Mouse (Mus musculus) MEL (cell line): ENCODE data around the gene 1700001C19Rik. TPM values are rescaled to one million over a fixed set of nuclear protein-coding genes. Genes with fewer than 3 reads are reported as not detected.

Source experiments
- DNase-seq: peaks from one replicate; pipeline ENCODE4 v3.0.0; 2011; ENCODE audit warnings: low read depth, low spot score
- H3K27ac ChIP-seq: 2 replicates; pipeline ENCODE4 v1.5.1; 2012; ENCODE audit warnings: low read depth, mild to moderate bottlenecking, control low read depth, low read length, moderate library complexity; ENCODE audit not compliant: control insufficient read depth
- H3K27me3 ChIP-seq, 2 experiments: fragments of 150-350 bp in 1 of 2; sonication (generic) in 1 of 2; 2 replicates each; pipeline ENCODE4 v1.6.1; 2012; ENCODE audit warnings: low read length in 2 of 2, mild to moderate bottlenecking in 2 of 2, improper control_type of control experiment in 1 of 2, moderate library complexity in 1 of 2; ENCODE audit not compliant: insufficient read depth in 2 of 2, control insufficient read depth in 1 of 2
- H3K36me3 ChIP-seq, 2 experiments: 2 replicates each; pipeline ENCODE4 v1.6.1; 2012 to 2014; ENCODE audit warnings: low read length in 2 of 2, improper control_type of control experiment in 1 of 2, inconsistent platforms in 1 of 2, mild to moderate bottlenecking in 1 of 2; ENCODE audit not compliant: insufficient read depth in 2 of 2, control insufficient read depth in 1 of 2
- H3K4me1 ChIP-seq, 2 experiments: fragments of 150-350 bp in 1 of 2; sonication (generic) in 1 of 2; 2 replicates each; pipeline ENCODE4 v1.6.1; 2012; ENCODE audit warnings: low read length in 2 of 2, improper control_type of control experiment in 1 of 2, mild to moderate bottlenecking in 1 of 2; ENCODE audit not compliant: insufficient read depth in 2 of 2, control insufficient read depth in 1 of 2
- H3K4me3 ChIP-seq, 2 experiments: fragments of 150-350 bp in 1 of 2; sonication (generic) in 1 of 2; 2 replicates each; pipeline ENCODE4 v1.5.1; 2012; ENCODE audit warnings: low read depth in 2 of 2, low read length in 2 of 2, mild to moderate bottlenecking in 2 of 2, moderate library complexity in 2 of 2, control low read depth in 1 of 2, improper control_type of control experiment in 1 of 2; ENCODE audit not compliant: control insufficient read depth in 1 of 2, insufficient read depth in 1 of 2
- H3K79me2 ChIP-seq: 2 replicates; pipeline ENCODE4 v1.6.1; 2012; ENCODE audit warnings: mild to moderate bottlenecking, low read length, moderate library complexity; ENCODE audit not compliant: control insufficient read depth, poor library complexity, insufficient read depth
- H3K9ac ChIP-seq: 2 replicates; pipeline ENCODE4 v1.6.1; 2012; ENCODE audit warnings: low read depth, mild to moderate bottlenecking, control low read depth, low read length, moderate library complexity; ENCODE audit not compliant: control insufficient read depth, poor library complexity, severe bottlenecking
- H3K9me3 ChIP-seq: fragments of 150-350 bp; sonication (generic); replicated peaks from 2 replicates; pipeline ENCODE4 v1.6.1; 2012; ENCODE audit warnings: mild to moderate bottlenecking, low read length, improper control_type of control experiment, moderate library complexity; ENCODE audit not compliant: insufficient read depth
- CHD1 ChIP-seq: IDR thresholded peaks from 2 replicates; pipeline ENCODE4 v1.6.1; 2012; ENCODE audit warnings: low read depth, mild to moderate bottlenecking, inconsistent platforms, low read length, improper control_type of control experiment
- ELF1 ChIP-seq: IDR thresholded peaks from 2 replicates; pipeline ENCODE4 v1.6.1; 2014; ENCODE audit warnings: low read depth, mild to moderate bottlenecking, inconsistent platforms, low read length, improper control_type of control experiment, moderate library complexity
- EP300 ChIP-seq, 2 experiments: IDR thresholded peaks; 2 replicates each; pipeline ENCODE4 v1.6.1; 2011; ENCODE audit warnings: improper control_type of control experiment in 2 of 2, low read length in 2 of 2, low read depth in 1 of 2, mild to moderate bottlenecking in 1 of 2
- ETS1 ChIP-seq: IDR thresholded peaks from 2 replicates; pipeline ENCODE4 v1.6.1; 2012; ENCODE audit warnings: low read depth, mild to moderate bottlenecking, inconsistent platforms, low read length, improper control_type of control experiment, moderate library complexity
- HCFC1 ChIP-seq: IDR thresholded peaks from 2 replicates; pipeline ENCODE4 v1.6.1; 2012; ENCODE audit warnings: low read depth, mild to moderate bottlenecking, inconsistent platforms, low read length, improper control_type of control experiment, moderate library complexity
- JUND ChIP-seq: IDR thresholded peaks from 2 replicates; pipeline ENCODE4 v1.6.1; 2011; ENCODE audit warnings: low read depth, mild to moderate bottlenecking, improper control_type of control experiment, low read length
- KAT2A ChIP-seq: conservative IDR thresholded peaks from 2 replicates; pipeline ENCODE4 v1.6.1; 2012; ENCODE audit warnings: low read depth, low read length, improper control_type of control experiment, inconsistent platforms
- MAFK ChIP-seq: IDR thresholded peaks from 2 replicates; pipeline ENCODE4 v1.6.1; 2011; ENCODE audit warnings: low read depth, mild to moderate bottlenecking, low read length, improper control_type of control experiment, borderline replicate concordance
- MAX ChIP-seq: IDR thresholded peaks from 2 replicates; pipeline ENCODE4 v1.6.1; 2011; ENCODE audit warnings: low read length, improper control_type of control experiment
- MAZ ChIP-seq: IDR thresholded peaks from 2 replicates; pipeline ENCODE4 v1.6.1; 2012; ENCODE audit warnings: low read depth, mild to moderate bottlenecking, inconsistent platforms, low read length, improper control_type of control experiment
- MEF2A ChIP-seq: IDR thresholded peaks from 2 replicates; pipeline ENCODE4 v1.6.1; 2014; ENCODE audit warnings: low read depth, mild to moderate bottlenecking, inconsistent platforms, low read length, improper control_type of control experiment; ENCODE audit not compliant: poor library complexity, insufficient replicate concordance, severe bottlenecking; ENCODE audit errors: extremely low read depth
- MXI1 ChIP-seq: IDR thresholded peaks from 2 replicates; pipeline ENCODE4 v1.6.1; 2011; ENCODE audit warnings: mild to moderate bottlenecking, low read depth, low read length, improper control_type of control experiment
- MYC ChIP-seq: IDR thresholded peaks from 2 replicates; pipeline ENCODE4 v1.6.1; 2011; ENCODE audit warnings: low read depth, mild to moderate bottlenecking, low read length, improper control_type of control experiment, moderate library complexity
- NELFE ChIP-seq: IDR thresholded peaks from 2 replicates; pipeline ENCODE4 v1.6.1; 2011; ENCODE audit warnings: low read depth, low read length, improper control_type of control experiment
- POLR2A ChIP-seq, 2 experiments: IDR thresholded peaks; 2 replicates each; pipeline ENCODE4 v1.6.1; 2011 to 2012; ENCODE audit warnings: low read length in 2 of 2, mild to moderate bottlenecking in 2 of 2, control low read depth in 1 of 2, improper control_type of control experiment in 1 of 2, low read depth in 1 of 2, moderate library complexity in 1 of 2; ENCODE audit not compliant: control insufficient read depth in 1 of 2, insufficient read depth in 1 of 2, poor library complexity in 1 of 2
- POLR2AphosphoS5 ChIP-seq: IDR thresholded peaks from 2 replicates; pipeline ENCODE4 v1.6.1; 2012; ENCODE audit warnings: low read depth, borderline replicate concordance, mild to moderate bottlenecking, inconsistent platforms, low read length, moderate library complexity, mixed read lengths
- SIN3A ChIP-seq: IDR thresholded peaks from 2 replicates; pipeline ENCODE4 v1.6.1; 2012; ENCODE audit warnings: low read length, improper control_type of control experiment, inconsistent platforms
- TBP ChIP-seq: IDR thresholded peaks from 2 replicates; pipeline ENCODE4 v1.8.0; 2011; ENCODE audit warnings: low read depth, low read length, improper control_type of control experiment
- UBTF ChIP-seq: IDR thresholded peaks from 2 replicates; pipeline ENCODE4 v1.6.1; 2012; ENCODE audit warnings: low read depth, mild to moderate bottlenecking, inconsistent platforms, low read length, improper control_type of control experiment, moderate library complexity, borderline replicate concordance; ENCODE audit not compliant: insufficient read depth
- USF2 ChIP-seq, 2 experiments: IDR thresholded peaks; 2 replicates each; pipeline ENCODE4 v1.6.1; 2011 to 2012; ENCODE audit warnings: improper control_type of control experiment in 2 of 2, low read length in 2 of 2, borderline replicate concordance in 1 of 2, inconsistent platforms in 1 of 2, low read depth in 1 of 2, mild to moderate bottlenecking in 1 of 2; ENCODE audit not compliant: insufficient read depth in 1 of 2
- ZC3H11A ChIP-seq: IDR thresholded peaks from 2 replicates; pipeline ENCODE4 v1.6.1; 2012; ENCODE audit warnings: low read depth, mild to moderate bottlenecking, inconsistent platforms, low read length, improper control_type of control experiment
- ZKSCAN1 ChIP-seq: IDR thresholded peaks from 2 replicates; pipeline ENCODE4 v1.6.1; 2012; ENCODE audit warnings: low read depth, mild to moderate bottlenecking, inconsistent platforms, low read length, improper control_type of control experiment, moderate library complexity
- ZMIZ1 ChIP-seq: IDR thresholded peaks from 2 replicates; pipeline ENCODE4 v1.6.1; 2012; ENCODE audit warnings: low read depth, mild to moderate bottlenecking, inconsistent platforms, low read length, improper control_type of control experiment, moderate library complexity
- ZNF384 ChIP-seq: IDR thresholded peaks from 2 replicates; pipeline ENCODE4 v1.6.1; 2012; ENCODE audit warnings: low read depth, mild to moderate bottlenecking, inconsistent platforms, low read length, improper control_type of control experiment
- polyA plus RNA-seq, 2 experiments: library from polyadenylated mRNA; stranded (reverse) in 1 of 2; unstranded in 1 of 2; fragments of >175 nt in 1 of 2; fragments of >200 nt in 1 of 2; gene quantifications; 2 replicates each; pipeline versions ENCODE4 v1.2.1 to v1.2.4; 2012; ENCODE audit warnings: low replicate concordance in 2 of 2, low read depth in 1 of 2; ENCODE audit not compliant: insufficient read length in 2 of 2, insufficient read depth in 1 of 2, missing spikeins in 1 of 2
- total RNA-seq: library from RNA; depleted of rRNA; stranded (reverse); fragments of 300-350 nt; gene quantifications from 2 replicates; pipeline ENCODE4 v1.2.3, GENCODE M21; 2012

Gene 1700001C19Rik
- total and polyA plus RNA-seq, 3 experiments: not detected

GRCm38 (mm10) chr17:47395376-47395913, 41.7 kb downstream of the 1700001C19Rik start:
- no peaks in the 10 kb centered on the region for H3K9me3 ChIP-seq
- peak overlapping the region; percentile 19; the same call in 1 of the 2 replicates for H3K27ac ChIP-seq
- peak overlapping the region; percentile 52 to 91 for H3K4me3 ChIP-seq
- H3K4me1 ChIP-seq: peaks cover 0 to 7% of the 10 kb centered on the region in 2 experiments; a peak in 1 of 4 replicates
- H3K36me3 ChIP-seq: no peaks in the 10 kb centered on the region
- no peaks in the 10 kb centered on the region for H3K79me2 ChIP-seq
- no peaks in the 10 kb centered on the region for H3K27me3 ChIP-seq
- TF ChIP-seq NELFE (no peak; the same call in 1 of the 2 replicates), MYC (0 out of 2 replicates have a peak, but pooled peaks have one; percentile 23), MAFK (no peak), ZNF384 (peak; percentile 99), SIN3A (no peak; the same call in 1 of the 2 replicates), EP300 (IDR thresholded peaks at IDR 0.05; ENCODE audit: low read depth in 1 of 2, low read length in 2 of 2) (no peak), MAZ (peak; percentile 40; the same call in 1 of the 2 replicates), USF2 (IDR thresholded peaks at IDR 0.05; ENCODE audit: borderline replicate concordance in 1 of 2, insufficient read depth in 1 of 2, low read depth in 1 of 2, low read length in 2 of 2) (no peak), ELF1 (no peak), ETS1 (no peak), ZMIZ1 (no peak), MEF2A (no peak), UBTF (0 out of 2 replicates have a peak, but pooled peaks have one; percentile 41), JUND (no peak), ZC3H11A (no peak), HCFC1 (no peak), KAT2A (no peak), POLR2AphosphoS5 (no peak), MXI1 (0 out of 2 replicates have a peak, but pooled peaks have one; percentile 23), TBP (peak; percentile 53; the same call in 1 of the 2 replicates), CHD1 (no peak), MAX (no peak), POLR2A (IDR thresholded peaks at IDR 0.05; ENCODE audit: control insufficient read depth in 1 of 2, insufficient read depth in 1 of 2, low read depth in 1 of 2, low read length in 2 of 2, poor library complexity in 1 of 2) (peak in 1 of 2 experiments; percentile 50; a peak in 1 of 4 replicates), ZKSCAN1 (peak; percentile 56; the same call in 1 of the 2 replicates)
- H3K9ac ChIP-seq: peak overlapping the region; percentile 76
- peak; percentile 93 for DNase-seq
